Mouse (Mus musculus): ENCODE data around the gene Clic5. TPM values are rescaled to one million over a fixed set of nuclear protein-coding genes. Genes with fewer than 3 reads are reported as not detected.

The Clic5 gene
- polyA plus RNA-seq, 1 experiment from 2014 or later: 0.18 TPM

DNA sequence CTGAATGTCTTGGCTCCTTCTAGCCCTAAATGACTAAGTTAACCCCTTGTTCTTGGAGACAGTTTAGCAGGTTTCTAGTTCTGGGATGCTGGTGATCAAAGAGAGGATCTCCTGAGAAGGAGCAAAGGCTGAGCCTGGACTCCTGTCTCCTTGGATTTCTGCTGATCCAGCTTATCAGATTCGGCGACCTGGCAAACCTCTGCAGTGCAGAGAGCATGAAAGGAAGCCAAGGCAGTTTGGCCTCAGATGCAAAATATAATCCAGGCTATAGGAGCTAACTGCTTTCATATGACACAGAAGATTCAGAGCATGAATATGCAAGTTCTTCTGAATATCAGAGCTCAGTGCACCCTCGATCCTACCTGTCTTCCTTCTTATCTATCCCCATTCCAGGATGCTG is 83.0 kb downstream of the Clic5 start:
- Histone ChIP-seq H3K4me2 (ENCODE audit: low read length) (no peak overlapping the region), H3K27me3 (replicated peaks; ENCODE audit: control insufficient read depth, insufficient read depth, low read length) (no peaks in the 10 kb centered on the region), H3K36me3 (ENCODE audit: control insufficient read depth, insufficient read depth) (no peaks in the 10 kb centered on the region), H3K4me3 (replicated peaks; ENCODE audit: low read length) (no peak overlapping the region), H3K27ac (ENCODE audit: low read length) (no peak overlapping the region), H3K9ac (replicated peaks; ENCODE audit: low read depth, low read length) (no peak overlapping the region), H3K4me1 (replicated peaks; ENCODE audit: control insufficient read depth, insufficient read depth, low read length) (no peaks in the 10 kb centered on the region), H3K9me3 (ENCODE audit: control insufficient read depth, low read length) (no peaks in the 10 kb centered on the region)
- ATAC-seq: no peak
- whole genome bisulfite sequencing: 93% methylated on average over 3 of the region's 3 CpGs

DNA sequence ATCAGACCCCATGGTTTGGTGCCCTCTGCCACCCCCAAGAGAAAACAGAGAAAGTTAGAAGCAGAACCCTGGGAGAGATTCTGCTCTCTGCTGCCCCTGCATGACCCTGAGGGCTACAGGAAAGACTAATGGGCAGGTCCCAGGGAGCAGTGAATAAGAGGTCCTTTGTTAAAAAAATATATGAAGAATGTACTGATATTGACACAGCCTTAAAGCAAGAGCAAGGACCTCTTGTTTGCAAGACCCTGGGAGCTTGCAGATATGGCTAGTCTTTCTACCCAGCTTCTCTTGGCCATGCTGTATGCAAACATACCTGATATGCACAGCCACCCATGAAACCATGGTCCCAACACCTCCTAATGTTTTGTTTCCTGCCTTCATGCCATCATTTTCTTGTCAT is 86.4 kb downstream of the Clic5 start:
- H3K4me1 ChIP-seq (replicated peaks; ENCODE audit: control insufficient read depth, insufficient read depth, low read length): no peaks in the 10 kb centered on the region

DNA sequence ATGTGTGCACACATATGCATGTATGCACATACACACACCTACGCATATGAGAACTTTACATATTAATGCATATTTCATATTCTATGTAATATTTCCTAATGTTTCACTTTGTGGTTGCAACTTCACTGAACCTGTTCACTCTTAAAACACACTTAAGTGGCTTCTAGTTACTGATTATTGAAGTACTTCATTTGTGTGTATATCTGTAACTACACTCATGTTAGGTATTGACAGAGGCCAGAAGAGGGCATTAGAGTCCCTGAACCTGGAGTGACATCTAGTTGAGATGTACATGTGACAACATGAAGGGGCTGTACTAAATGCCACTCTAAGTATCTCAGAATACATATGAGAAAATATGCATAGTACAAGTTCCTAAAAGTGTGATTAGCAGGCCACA is 99.9 kb downstream of the Clic5 start:
- no peaks in the 10 kb centered on the region for H3K4me1 ChIP-seq (replicated peaks; ENCODE audit: control insufficient read depth, insufficient read depth, low read length)
- 93% methylated on average over 1 of the region's 1 CpGs for WGBS
- no peaks in the 10 kb centered on the region for H3K36me3 ChIP-seq (ENCODE audit: control insufficient read depth, insufficient read depth)
- no peak overlapping the region for H3K4me2 ChIP-seq (ENCODE audit: low read length)
- no peak overlapping the region for H3K9ac ChIP-seq (replicated peaks; ENCODE audit: low read depth, low read length)
- H3K4me3 ChIP-seq (replicated peaks; ENCODE audit: low read length): no peak overlapping the region
- H3K27ac ChIP-seq (ENCODE audit: low read length): no peak overlapping the region
- no peaks in the 10 kb centered on the region for H3K27me3 ChIP-seq (replicated peaks; ENCODE audit: control insufficient read depth, insufficient read depth, low read length)
- no peaks in the 10 kb centered on the region for H3K9me3 ChIP-seq (ENCODE audit: control insufficient read depth, low read length)
- ATAC-seq: no peak

More for the DNA sequence above, 86.4 kb downstream of the Clic5 start:
- H3K4me2 ChIP-seq (ENCODE audit: low read length): no peak overlapping the region
- no peak overlapping the region for H3K27ac ChIP-seq (ENCODE audit: low read length)
- no peak for ATAC-seq
- no peaks in the 10 kb centered on the region for H3K27me3 ChIP-seq (replicated peaks; ENCODE audit: control insufficient read depth, insufficient read depth, low read length)
- no peaks in the 10 kb centered on the region for H3K9me3 ChIP-seq (ENCODE audit: control insufficient read depth, low read length)
- no peak overlapping the region for H3K9ac ChIP-seq (replicated peaks; ENCODE audit: low read depth, low read length)
- H3K4me3 ChIP-seq (replicated peaks; ENCODE audit: low read length): no peak overlapping the region
- H3K36me3 ChIP-seq (ENCODE audit: control insufficient read depth, insufficient read depth): no peaks in the 10 kb centered on the region

DNA sequence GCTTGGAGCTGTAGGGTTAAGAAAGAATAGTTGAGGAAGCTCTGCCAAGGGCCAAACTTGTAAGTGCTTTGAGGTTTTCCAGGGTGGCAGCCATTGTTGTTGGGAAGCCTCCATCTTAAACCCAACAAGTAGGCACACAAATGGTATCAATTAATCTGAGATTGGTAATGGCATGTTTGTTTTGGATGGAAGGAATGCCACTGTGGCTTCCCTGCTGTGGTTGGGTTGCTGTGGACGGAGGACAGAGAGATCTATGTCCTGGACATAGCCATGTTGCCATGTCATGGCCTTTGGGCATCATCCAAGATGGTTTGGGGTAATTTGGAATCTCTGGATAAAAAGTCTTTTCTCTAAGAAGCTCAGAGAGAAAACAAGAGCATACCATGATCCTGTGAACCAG is 108.8 kb downstream of the Clic5 start:
- no peaks in the 10 kb centered on the region for H3K9me3 ChIP-seq (ENCODE audit: control insufficient read depth, low read length)
- no peaks in the 10 kb centered on the region for H3K27me3 ChIP-seq (replicated peaks; ENCODE audit: control insufficient read depth, insufficient read depth, low read length)
- WGBS: 60% methylated on average over 1 of the region's 1 CpGs
- H3K36me3 ChIP-seq (ENCODE audit: control insufficient read depth, insufficient read depth): no peaks in the 10 kb centered on the region
- H3K27ac ChIP-seq (ENCODE audit: low read length): no peak overlapping the region
- no peak for ATAC-seq
- no peak overlapping the region for H3K9ac ChIP-seq (replicated peaks; ENCODE audit: low read depth, low read length)
- no peak overlapping the region for H3K4me2 ChIP-seq (ENCODE audit: low read length)
- H3K4me3 ChIP-seq (replicated peaks; ENCODE audit: low read length): no peak overlapping the region
- H3K4me1 ChIP-seq (replicated peaks; ENCODE audit: control insufficient read depth, insufficient read depth, low read length): peaks cover 8% of the 10 kb centered on the region; the same call in 1 of the 2 replicates

DNA sequence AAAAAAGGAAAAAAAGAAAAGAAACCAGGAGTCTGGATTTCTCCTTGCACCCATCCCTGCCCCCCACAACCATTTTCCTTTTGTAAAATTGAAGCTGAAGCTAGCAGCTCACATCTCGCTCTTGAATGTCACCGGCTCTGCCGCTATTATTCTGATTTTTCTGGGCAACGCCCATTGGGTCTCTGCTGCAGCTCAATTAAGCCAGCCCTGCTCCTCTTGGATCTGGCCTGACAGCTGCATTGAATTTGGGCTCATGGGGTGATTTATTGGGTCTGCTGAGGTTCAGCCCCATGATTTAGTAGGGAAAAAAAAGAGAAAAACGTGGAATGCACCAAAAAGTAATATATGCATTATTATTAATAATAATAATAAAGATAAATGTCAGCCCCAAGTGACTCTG is 111.9 kb downstream of the Clic5 start:
- 13% methylated on average over 5 of the region's 5 CpGs for WGBS
- Histone ChIP-seq H3K4me2 (ENCODE audit: low read length) (no peak overlapping the region), H3K4me3 (replicated peaks; ENCODE audit: low read length) (no peak overlapping the region), H3K9ac (replicated peaks; ENCODE audit: low read depth, low read length) (no peak overlapping the region), H3K27ac (ENCODE audit: low read length) (peak overlapping the region; percentile 10; the same call in 1 of the 2 replicates), H3K4me1 (replicated peaks; ENCODE audit: control insufficient read depth, insufficient read depth, low read length) (peaks cover 8% of the 10 kb centered on the region; the same call in 1 of the 2 replicates), H3K36me3 (ENCODE audit: control insufficient read depth, insufficient read depth) (no peaks in the 10 kb centered on the region), H3K27me3 (replicated peaks; ENCODE audit: control insufficient read depth, insufficient read depth, low read length) (no peaks in the 10 kb centered on the region), H3K9me3 (ENCODE audit: control insufficient read depth, low read length) (no peaks in the 10 kb centered on the region)
- peak; percentile 63 for ATAC-seq

DNA sequence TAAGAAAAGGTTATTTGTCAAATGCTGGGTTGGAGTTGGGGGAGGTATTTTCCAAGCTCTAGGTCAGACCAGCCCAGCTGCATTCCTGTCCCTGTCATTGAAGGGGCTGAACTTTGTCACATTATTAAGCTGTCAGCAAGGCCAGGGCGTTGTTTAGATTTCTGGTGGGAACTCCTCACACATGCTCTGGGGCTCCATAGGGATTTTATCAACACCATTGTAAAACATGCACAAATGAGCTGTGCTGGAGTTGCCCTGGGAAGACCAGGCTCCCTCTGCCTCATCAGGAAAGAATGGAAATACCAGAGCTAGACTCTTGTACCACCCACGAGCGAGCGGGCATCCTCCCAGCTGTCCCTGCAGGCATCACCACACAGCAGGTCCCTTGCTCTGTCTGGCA is 112.3 kb downstream of the Clic5 start:
- peak; percentile 61 for ATAC-seq
- H3K36me3 ChIP-seq (ENCODE audit: control insufficient read depth, insufficient read depth): no peaks in the 10 kb centered on the region
- 38% methylated on average over 4 of the region's 4 CpGs for WGBS
- H3K4me1 ChIP-seq (replicated peaks; ENCODE audit: control insufficient read depth, insufficient read depth, low read length): peaks cover 8% of the 10 kb centered on the region; the same call in 1 of the 2 replicates
- H3K9me3 ChIP-seq (ENCODE audit: control insufficient read depth, low read length): no peaks in the 10 kb centered on the region
- H3K9ac ChIP-seq (replicated peaks; ENCODE audit: low read depth, low read length): no peak overlapping the region
- H3K27ac ChIP-seq (ENCODE audit: low read length): no peak overlapping the region
- no peak overlapping the region for H3K4me2 ChIP-seq (ENCODE audit: low read length)
- H3K27me3 ChIP-seq (replicated peaks; ENCODE audit: control insufficient read depth, insufficient read depth, low read length): no peaks in the 10 kb centered on the region
- H3K4me3 ChIP-seq (replicated peaks; ENCODE audit: low read length): no peak overlapping the region

DNA sequence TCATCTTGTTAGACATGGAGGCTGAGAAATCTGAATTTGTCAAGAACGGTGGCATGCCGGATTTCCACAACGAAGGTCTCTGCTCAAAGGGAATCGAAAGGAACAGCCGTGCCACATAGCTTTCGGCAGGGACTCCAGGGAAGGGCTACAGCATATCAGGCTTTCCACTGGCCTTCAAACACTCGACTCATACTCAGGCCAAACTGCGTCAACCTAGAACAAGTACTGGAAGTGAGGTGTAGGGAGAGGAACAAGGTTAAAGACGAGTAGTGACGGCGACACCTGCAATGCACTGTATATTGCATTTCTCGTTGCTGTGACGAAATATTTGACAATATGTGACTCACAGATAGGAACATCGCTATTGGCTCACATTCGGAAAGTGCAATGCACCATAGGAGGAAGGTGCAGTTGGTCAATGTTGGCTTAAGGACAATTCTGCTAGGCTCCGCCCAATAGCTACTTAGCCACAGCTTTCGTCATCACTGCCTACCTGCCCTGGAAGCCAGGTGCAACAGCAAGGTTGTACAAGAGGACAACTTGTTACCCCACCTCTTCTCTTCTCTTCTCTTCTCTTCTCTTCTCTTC is 112.9 kb downstream of the Clic5 start:
- 90% methylated on average over 17 of the region's 17 CpGs for WGBS
- Histone ChIP-seq H3K9ac (replicated peaks; ENCODE audit: low read depth, low read length) (no peak overlapping the region), H3K27ac (ENCODE audit: low read length) (no peak overlapping the region), H3K9me3 (ENCODE audit: control insufficient read depth, low read length) (no peaks in the 10 kb centered on the region), H3K4me3 (replicated peaks; ENCODE audit: low read length) (no peak overlapping the region), H3K4me1 (replicated peaks; ENCODE audit: control insufficient read depth, insufficient read depth, low read length) (peaks cover 8% of the 10 kb centered on the region; the same call in 1 of the 2 replicates), H3K4me2 (ENCODE audit: low read length) (no peak overlapping the region), H3K27me3 (replicated peaks; ENCODE audit: control insufficient read depth, insufficient read depth, low read length) (no peaks in the 10 kb centered on the region), H3K36me3 (ENCODE audit: control insufficient read depth, insufficient read depth) (no peaks in the 10 kb centered on the region)
- no peak for ATAC-seq

DNA sequence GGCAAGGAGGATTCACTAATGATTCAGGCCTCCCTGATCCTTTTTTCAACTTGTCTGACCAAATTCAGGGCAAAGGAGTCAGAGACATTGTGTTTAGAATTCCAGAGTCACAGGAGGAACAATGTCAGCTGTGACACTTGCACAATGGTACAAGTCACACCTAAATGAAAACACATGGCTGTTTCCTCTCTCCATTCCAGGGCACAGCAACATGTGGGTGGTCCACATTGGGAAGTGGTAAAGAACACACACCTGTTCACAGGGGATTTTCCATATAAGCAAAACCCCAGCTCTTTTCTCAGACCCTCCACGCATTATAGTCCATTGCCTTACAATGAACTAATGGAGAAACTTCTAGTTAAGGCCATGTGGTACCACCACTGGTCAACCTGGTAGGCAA is 115.7 kb downstream of the Clic5 start:
- H3K36me3 ChIP-seq (ENCODE audit: control insufficient read depth, insufficient read depth): no peaks in the 10 kb centered on the region
- ATAC-seq: no peak
- H3K4me1 ChIP-seq (replicated peaks; ENCODE audit: control insufficient read depth, insufficient read depth, low read length): peaks cover 8% of the 10 kb centered on the region; the same call in 1 of the 2 replicates
- H3K27me3 ChIP-seq (replicated peaks; ENCODE audit: control insufficient read depth, insufficient read depth, low read length): no peaks in the 10 kb centered on the region
- no peak overlapping the region for H3K4me2 ChIP-seq (ENCODE audit: low read length)
- H3K9ac ChIP-seq (replicated peaks; ENCODE audit: low read depth, low read length): no peak overlapping the region
- H3K27ac ChIP-seq (ENCODE audit: low read length): no peak overlapping the region
- no peaks in the 10 kb centered on the region for H3K9me3 ChIP-seq (ENCODE audit: control insufficient read depth, low read length)
- 97% methylated on average over 1 of the region's 1 CpGs for WGBS
- no peak overlapping the region for H3K4me3 ChIP-seq (replicated peaks; ENCODE audit: low read length)

DNA sequence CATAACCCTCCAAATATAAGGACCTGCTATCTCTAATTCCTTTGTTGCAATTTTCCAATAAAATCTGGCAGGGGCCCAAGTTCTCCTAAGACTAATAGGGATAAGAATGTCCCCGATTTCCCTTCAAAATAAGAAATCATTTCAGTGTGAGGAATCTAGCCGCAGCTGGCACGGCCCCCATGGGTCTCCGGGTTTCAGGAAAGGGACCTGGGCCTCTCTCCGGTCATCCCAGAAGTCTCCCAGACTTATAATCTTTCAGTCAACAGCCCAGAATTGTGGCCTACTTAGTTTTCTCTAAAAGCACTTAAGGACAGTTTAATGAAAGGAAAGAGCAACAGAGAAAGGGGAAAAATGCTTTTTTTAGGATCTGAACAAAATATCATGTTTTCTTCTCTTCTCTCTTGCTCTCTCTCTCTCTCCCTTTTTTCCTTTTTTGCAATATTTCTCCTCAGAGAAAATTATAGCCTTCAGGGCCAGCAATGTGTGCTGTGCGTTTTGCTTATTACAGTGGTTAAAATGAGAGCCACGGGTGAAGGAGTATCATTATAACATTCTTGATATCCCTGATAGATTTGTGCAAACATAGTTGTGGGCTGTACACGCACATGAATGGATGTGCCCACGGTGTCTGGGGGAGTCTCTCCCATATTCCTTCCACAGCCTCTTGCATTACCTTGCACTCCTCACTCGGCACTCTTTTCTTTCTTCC is 121.7 kb downstream of the Clic5 start:
- Histone ChIP-seq H3K4me2 (ENCODE audit: low read length) (no peak overlapping the region), H3K27me3 (replicated peaks; ENCODE audit: control insufficient read depth, insufficient read depth, low read length) (no peaks in the 10 kb centered on the region), H3K27ac (ENCODE audit: low read length) (no peak overlapping the region), H3K9ac (replicated peaks; ENCODE audit: low read depth, low read length) (no peak overlapping the region), H3K4me1 (replicated peaks; ENCODE audit: control insufficient read depth, insufficient read depth, low read length) (no peaks in the 10 kb centered on the region), H3K4me3 (replicated peaks; ENCODE audit: low read length) (no peak overlapping the region), H3K36me3 (ENCODE audit: control insufficient read depth, insufficient read depth) (no peaks in the 10 kb centered on the region), H3K9me3 (ENCODE audit: control insufficient read depth, low read length) (no peaks in the 10 kb centered on the region)
- no peak for ATAC-seq
- 78% methylated on average over 10 of the region's 10 CpGs for WGBS
